Mouse (Mus musculus) bone marrow macrophage, adult 2 months (primary cell): Measurements from ENCODE around the gene Ano4. TPM values are rescaled to one million over a fixed set of nuclear protein-coding genes. Genes with fewer than 3 reads are reported as not detected.

Source experiments
- H3K27ac ChIP-seq: 2 replicates; pipeline ENCODE4 v1.5.1; 2012; ENCODE audit warnings: low read depth, low read length; ENCODE audit not compliant: insufficient read depth
- H3K4me1 ChIP-seq: 2 replicates; pipeline ENCODE4 v1.6.1; 2012; ENCODE audit warnings: low read length; ENCODE audit not compliant: control insufficient read depth, insufficient read depth
- H3K4me3 ChIP-seq: 2 replicates; pipeline ENCODE4 v1.5.1; 2012; ENCODE audit warnings: mild to moderate bottlenecking, low read length, moderate library complexity; ENCODE audit not compliant: insufficient read depth
- CTCF ChIP-seq: IDR thresholded peaks from 2 replicates; pipeline ENCODE4 v1.5.1; 2012; ENCODE audit warnings: low read depth, mild to moderate bottlenecking, low read length, moderate library complexity
- POLR2A ChIP-seq: IDR thresholded peaks from 2 replicates; pipeline ENCODE4 v1.6.1; 2012; ENCODE audit warnings: mild to moderate bottlenecking, low read depth, low read length, borderline replicate concordance
- polyA plus RNA-seq: library from polyadenylated mRNA; stranded (reverse); fragments of >200 nt; gene quantifications from 2 replicates; pipeline ENCODE4 v1.2.4, GENCODE M21; 2012; ENCODE audit not compliant: missing spikeins, insufficient read depth, insufficient read length

The Ano4 gene
- not detected in 2 replicates for polyA plus RNA-seq

DNA sequence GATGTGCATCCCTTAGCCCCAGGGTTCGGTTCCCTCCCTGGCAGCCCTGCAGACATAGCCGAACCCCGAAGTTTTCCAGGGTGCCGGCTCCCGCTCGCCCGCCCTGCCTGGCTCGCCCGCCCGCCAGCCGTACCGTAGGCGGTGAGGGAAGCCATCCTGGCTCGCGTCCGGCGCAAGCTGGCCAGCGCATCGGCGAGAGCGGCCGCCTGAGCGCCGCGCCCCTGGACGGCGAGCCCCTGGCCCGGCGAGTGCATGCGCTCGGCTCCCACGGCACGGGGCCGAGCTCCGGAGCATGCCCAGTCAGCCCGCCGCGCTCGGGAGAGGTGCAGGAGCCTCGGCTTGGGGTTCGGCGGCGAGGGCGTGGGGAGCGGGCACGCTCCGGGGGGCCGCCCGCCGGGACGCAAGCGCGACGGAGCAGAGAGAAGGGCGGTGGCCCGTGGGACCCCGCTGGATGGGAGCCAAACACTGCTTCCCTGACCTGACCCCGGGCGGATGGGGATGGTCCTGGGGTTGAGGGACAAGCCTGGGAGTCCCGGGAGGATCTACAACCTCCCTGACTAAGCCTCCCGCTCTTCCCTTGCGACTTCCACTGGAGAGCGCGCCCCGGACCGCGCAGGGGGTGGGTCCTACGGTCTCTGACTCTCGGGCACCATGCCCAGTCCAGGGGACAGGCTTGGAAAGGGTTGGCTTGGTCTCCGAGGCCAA, at the start of gene Ano4:
Ano4 (minus strand) TSS at position 272 of the 705 bp plus-strand sequence.
- Histone ChIP-seq H3K4me1 (no peaks in the 10 kb centered on the region), H3K27ac (no peak within 1 kb of the TSS), H3K4me3 (0 out of 2 replicates have a peak within 1 kb of the TSS, but pooled peaks have one; percentile 5)
- TF ChIP-seq POLR2A = no peak
- TF ChIP-seq CTCF = no peak

DNA sequence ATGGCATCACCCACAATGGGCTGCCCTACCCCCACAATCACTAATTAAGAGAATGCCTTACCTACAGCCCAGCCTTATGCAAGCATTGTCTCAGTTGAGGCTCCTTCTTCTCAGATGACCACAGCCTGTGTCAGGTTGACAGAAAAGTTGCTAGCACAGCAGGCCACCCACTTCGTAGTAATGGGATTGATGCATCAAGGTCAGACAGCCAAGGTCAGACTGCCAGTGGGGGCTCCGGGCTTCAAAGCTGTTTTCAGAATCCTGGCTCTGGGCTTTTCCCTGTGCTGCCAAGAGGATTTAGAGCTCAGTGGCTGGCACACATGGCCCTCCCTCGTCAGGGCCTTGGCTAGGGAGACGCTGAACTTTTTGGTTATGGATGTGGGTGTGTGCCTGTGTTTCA, 48.1 kb upstream of the Ano4 start:
- Histone ChIP-seq H3K27ac (no peak overlapping the region), H3K4me3 (no peak overlapping the region), H3K4me1 (peaks cover 4% of the 10 kb centered on the region; the same call in 1 of the 2 replicates)
- no peak for TF ChIP-seq POLR2A
- TF ChIP-seq CTCF = no peak

GRCm38 (mm10) chr10:89391571-89392163, 47.1 kb upstream of the Ano4 start:
- H3K4me3 ChIP-seq = no peak overlapping the region
- H3K4me1 ChIP-seq = peaks cover 4% of the 10 kb centered on the region; the same call in 1 of the 2 replicates
- no peak for TF ChIP-seq POLR2A
- TF ChIP-seq CTCF = no peak
- no peak overlapping the region for H3K27ac ChIP-seq

DNA sequence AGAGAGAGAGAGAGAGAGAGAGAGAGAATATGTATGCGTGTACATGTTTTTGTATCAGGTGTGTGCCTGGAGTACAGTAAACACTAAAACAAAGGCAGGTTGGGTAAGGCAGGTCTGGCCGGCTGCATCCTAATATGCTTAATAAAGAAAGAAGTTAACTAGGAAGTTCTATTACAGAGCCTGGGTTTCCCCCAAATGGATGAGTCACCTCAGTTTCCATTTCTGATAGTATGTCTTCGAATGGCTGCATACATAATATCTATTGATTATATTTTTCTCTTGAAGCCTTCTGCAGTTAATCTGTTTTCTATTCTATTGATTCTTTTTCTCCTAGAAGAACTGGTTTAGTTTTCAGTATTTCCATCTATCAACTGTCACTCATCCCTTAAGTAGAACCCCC, 41.9 kb upstream of the Ano4 start:
- TF ChIP-seq CTCF = no peak
- no peak for TF ChIP-seq POLR2A
- peaks cover 7% of the 10 kb centered on the region for H3K4me1 ChIP-seq
- H3K4me3 ChIP-seq = no peak overlapping the region
- no peak overlapping the region for H3K27ac ChIP-seq

GRCm38 (mm10) chr10:89383462-89383861, 38.9 kb upstream of the Ano4 start:
- H3K27ac ChIP-seq = no peak overlapping the region
- TF ChIP-seq POLR2A (no peak), CTCF (peak; percentile 87)
- H3K4me3 ChIP-seq = no peak overlapping the region
- H3K4me1 ChIP-seq = peaks cover 7% of the 10 kb centered on the region

- no peak overlapping the region for H3K4me3 ChIP-seq
These were observed 33.2 kb upstream of the Ano4 start for GRCm38 (mm10) chr10:89377750-89378149.

DNA sequence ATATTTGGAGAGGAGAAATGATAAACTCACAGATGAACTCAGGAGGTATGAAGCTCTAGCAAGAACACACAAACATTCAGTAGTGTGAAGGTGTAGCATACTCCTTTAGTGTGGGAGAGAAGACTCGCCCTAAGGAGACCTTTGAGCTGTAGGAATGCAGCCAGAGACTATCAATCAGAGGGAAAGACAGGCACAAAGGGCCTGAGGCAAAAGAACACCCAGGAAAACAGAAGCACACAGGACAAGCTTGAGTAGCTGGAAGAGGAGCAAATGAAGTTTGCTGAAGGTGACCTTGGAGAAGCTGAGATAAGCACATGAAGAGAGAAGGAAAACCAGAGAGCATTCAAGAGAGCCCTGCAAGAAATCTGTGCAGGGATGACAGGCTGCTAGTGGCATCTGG, 25.5 kb upstream of the Ano4 start:
- no peak for TF ChIP-seq CTCF
- no peak for TF ChIP-seq POLR2A
- Histone ChIP-seq H3K4me3 (no peak overlapping the region), H3K27ac (no peak overlapping the region), H3K4me1 (no peaks in the 10 kb centered on the region)

More at GRCm38 (mm10) chr10:89377750-89378149, 33.2 kb upstream of the Ano4 start:
- Histone ChIP-seq H3K27ac (no peak overlapping the region), H3K4me1 (no peaks in the 10 kb centered on the region)
- no peak for TF ChIP-seq CTCF
- no peak for TF ChIP-seq POLR2A

GRCm38 (mm10) chr10:89358933-89359332, 14.4 kb upstream of the Ano4 start:
- no peak overlapping the region for H3K4me3 ChIP-seq
- H3K4me1 ChIP-seq = no peaks in the 10 kb centered on the region
- no peak overlapping the region for H3K27ac ChIP-seq
- no peak for TF ChIP-seq CTCF
- no peak for TF ChIP-seq POLR2A

GRCm38 (mm10) chr10:89354639-89355038, 10.1 kb upstream of the Ano4 start:
- TF ChIP-seq CTCF (no peak), POLR2A (no peak)

GRCm38 (mm10) chr10:89351416-89351815, 6.9 kb upstream of the Ano4 start:
- Histone ChIP-seq H3K4me3 (no peak overlapping the region), H3K27ac (no peak overlapping the region), H3K4me1 (no peaks in the 10 kb centered on the region)
- TF ChIP-seq POLR2A = no peak
- TF ChIP-seq CTCF = no peak

More at GRCm38 (mm10) chr10:89354639-89355038, 10.1 kb upstream of the Ano4 start:
- no peaks in the 10 kb centered on the region for H3K4me1 ChIP-seq
- H3K4me3 ChIP-seq = no peak overlapping the region
- H3K27ac ChIP-seq = no peak overlapping the region
